Mouse (Mus musculus): Measurements from ENCODE around the gene Tns1.

DNA sequence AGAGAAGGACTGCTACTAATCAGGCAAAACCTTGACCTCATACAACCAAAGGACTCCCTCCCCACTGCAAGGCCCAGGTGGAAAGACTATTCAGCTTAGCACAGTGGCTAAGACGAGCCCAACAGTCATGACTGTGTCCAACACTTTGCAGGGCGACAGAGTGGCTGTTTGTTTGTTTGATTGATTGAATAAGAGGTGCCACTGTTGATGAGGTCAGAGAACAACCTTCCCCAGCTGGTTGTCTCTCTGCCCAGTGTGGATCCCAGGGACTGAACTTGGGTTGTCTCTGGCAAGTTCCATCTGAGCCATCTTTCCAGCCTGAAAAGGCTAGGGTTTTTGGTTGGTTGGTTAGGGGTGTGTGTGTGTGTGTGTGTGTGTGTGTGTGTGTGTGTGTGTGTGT, 14.6 kb downstream of the Tns1 start:
- no peak for TF ChIP-seq CTCF (IDR thresholded peaks at IDR 0.05)
- no peak for TF ChIP-seq POLR2A (IDR thresholded peaks at IDR 0.05; ENCODE audit: insufficient read depth, low read depth, low read length)

All from heart, adult 2 months (tissue).